ENCODE assay signal across 8 mouse cellular contexts in genomic region chr2:3285181-3285530, GRCm38 (mm10). TPM values are rescaled to one million over a fixed set of nuclear protein-coding genes. Genes with fewer than 3 reads are reported as not detected.
A peak's percentile ranks its signal among the peaks of the same experiment; 100 is the strongest.
DNase-seq lines count a peak whose midpoint lies in the region; ATAC-seq and TF ChIP-seq lines count a peak whose summit lies in the region.

No protein-coding gene starts in this region.

- H3K4me3 ChIP-seq in neural tube, embryonic 11.5 days (ENCODE audit: low read depth, low read length) = peak overlapping the region; percentile 82
- peak overlapping the region; percentile 96 for H3K4me3 ChIP-seq in heart, postnatal 0 days (ENCODE audit: low read depth, low read length)
- H3K4me3 ChIP-seq in liver, embryonic 16.5 days (ENCODE audit: low read depth, low read length) = peak overlapping the region; percentile 90

- H3K4me1 ChIP-seq in neural tube, embryonic 11.5 days (ENCODE audit: control insufficient read depth, insufficient read depth, low read length) = peaks cover 2% of the 10 kb centered on the region; the same call in 1 of the 2 replicates
- H3K4me1 ChIP-seq in heart, postnatal 0 days (ENCODE audit: control insufficient read depth, insufficient read depth) = peaks cover 11% of the 10 kb centered on the region
- H3K4me1 ChIP-seq in liver, embryonic 16.5 days (ENCODE audit: control insufficient read depth, low read depth, low read length) = peaks cover 22% of the 10 kb centered on the region

- WGBS in neural tube, embryonic 11.5 days = 2% methylated on average over 6 of the region's 6 CpGs
- 2% methylated on average over 6 of the region's 6 CpGs for WGBS in heart, postnatal 0 days
- 2% methylated on average over 6 of the region's 6 CpGs for WGBS in liver, embryonic 16.5 days (ENCODE audit: insufficient replicate concordance)

- no peak for DNase-seq in neural tube, embryonic 11.5 days (ENCODE audit: low spot score)
- DNase-seq in neural tube, embryonic 10.5 days (ENCODE audit: extremely low spot score, low spot score) = no peak
- DNase-seq in c-Kit-positive CD71-positive TER-119-positive erythroid progenitor cells, embryonic 14.5 days (ENCODE audit: low spot score) = peak; percentile 47
- no peak for DNase-seq in heart, postnatal 0 days (ENCODE audit: low spot score)
- DNase-seq in layer of hippocampus, adult 11-12 months (ENCODE audit: low spot score) = no peak
- DNase-seq in urinary bladder, postnatal 4 days (ENCODE audit: low spot score in 2 of 2) = no peak

- H3K9ac ChIP-seq in neural tube, embryonic 11.5 days (ENCODE audit: low read length) = peak overlapping the region; percentile 81
- H3K9ac ChIP-seq in heart, postnatal 0 days (replicated peaks; ENCODE audit: low read depth, low read length) = peak overlapping the region; percentile 90
- H3K9ac ChIP-seq in liver, embryonic 16.5 days (ENCODE audit: low read depth, low read length) = peak overlapping the region; percentile 92

- no peak for TF ChIP-seq EP300 in heart, postnatal 0 days (IDR thresholded peaks at IDR 0.05; ENCODE audit: low read depth)

- TF ChIP-seq CTCF in heart, postnatal 0 days (IDR thresholded peaks at IDR 0.05; ENCODE audit: low read depth) = no peak

- no peaks in the 10 kb centered on the region for H3K27me3 ChIP-seq in neural tube, embryonic 11.5 days (ENCODE audit: control insufficient read depth, insufficient read depth, low read length)
- no peaks in the 10 kb centered on the region for H3K27me3 ChIP-seq in heart, postnatal 0 days (ENCODE audit: control insufficient read depth, insufficient read depth, low read length)
- no peaks in the 10 kb centered on the region for H3K27me3 ChIP-seq in liver, embryonic 16.5 days (ENCODE audit: control insufficient read depth, insufficient read depth, low read depth, low read length)

- no peaks in the 10 kb centered on the region for H3K36me3 ChIP-seq in neural tube, embryonic 11.5 days (ENCODE audit: control insufficient read depth, insufficient read depth, low read length)
- no peaks in the 10 kb centered on the region for H3K36me3 ChIP-seq in heart, postnatal 0 days (replicated peaks; ENCODE audit: control insufficient read depth, insufficient read depth, low read length)
- no peaks in the 10 kb centered on the region for H3K36me3 ChIP-seq in liver, embryonic 16.5 days (ENCODE audit: control insufficient read depth, insufficient read depth)

- H3K27ac ChIP-seq in neural tube, embryonic 11.5 days (ENCODE audit: low read depth, low read length) = no peak overlapping the region; the same call in 1 of the 2 replicates
- H3K27ac ChIP-seq in heart, postnatal 0 days (ENCODE audit: low read depth) = peak overlapping the region; percentile 91
- H3K27ac ChIP-seq in liver, embryonic 16.5 days (ENCODE audit: low read length) = peak overlapping the region; percentile 76

- no peaks in the 10 kb centered on the region for H3K9me3 ChIP-seq in neural tube, embryonic 11.5 days (ENCODE audit: control insufficient read depth, low read length)
- H3K9me3 ChIP-seq in heart, postnatal 0 days (replicated peaks; ENCODE audit: control insufficient read depth, low read length) = no peaks in the 10 kb centered on the region
- no peaks in the 10 kb centered on the region for H3K9me3 ChIP-seq in liver, embryonic 16.5 days (replicated peaks; ENCODE audit: control insufficient read depth, low read length)

- ATAC-seq in neural tube, embryonic 11.5 days (ENCODE audit: insufficient read depth, low FRiP score, low TSS enrichment) = no peak
- ATAC-seq in heart, postnatal 0 days (ENCODE audit: insufficient read depth, low read depth) = no peak
- no peak for ATAC-seq in liver, embryonic 16.5 days (ENCODE audit: low read depth)
- ATAC-seq in granulocyte monocyte progenitor cell, adult 5-6 weeks (replicated peaks; ENCODE audit: poor library complexity, severe bottlenecking) = no peak

- H3K4me2 ChIP-seq in neural tube, embryonic 11.5 days (ENCODE audit: low read depth) = peak overlapping the region; percentile 80
- H3K4me2 ChIP-seq in heart, postnatal 0 days (ENCODE audit: low read depth, low read length) = peak overlapping the region; percentile 88
- H3K4me2 ChIP-seq in liver, embryonic 16.5 days (ENCODE audit: low read depth, low read length) = peak overlapping the region; percentile 99

RNA-seq across cellular contexts. Expression of gene Nmt2, which starts 1.1 kb away (rescaled TPM):
- polyA plus RNA-seq in neural tube, embryonic 11.5 days (2014; fragmentation: Nextera tagmentation; extraction: Ambion mirVana) = 53.4 and 56.0 TPM in 2 replicates
- total RNA-seq in heart, postnatal 0 days (2014; rRNA removed; ENCODE audit: low replicate concordance) = 14.9 and 20.7 TPM in 2 replicates
- 17.3 and 18.1 TPM in 2 replicates for polyA plus RNA-seq in heart, postnatal 0 days (2015; fragmentation: Nextera tagmentation; extraction: Ambion mirVana)
- 12.0 and 13.8 TPM in 2 replicates for polyA plus RNA-seq in liver, embryonic 16.5 days (2015; fragmentation: Nextera tagmentation; extraction: Ambion mirVana)
- 13.8 and 16.6 TPM in 2 replicates for total RNA-seq in granulocyte monocyte progenitor cell, adult 5-6 weeks (2014; fragmentation: Nextera tagmentation)
- 24.4 and 24.9 TPM in 2 replicates for total RNA-seq in granulocyte monocyte progenitor cell, adult 5-6 weeks (2017)

RNA-seq across cellular contexts. Expression of gene Rpp38, which starts 47.3 kb away (rescaled TPM):
- polyA plus RNA-seq in neural tube, embryonic 11.5 days (2014; fragmentation: Nextera tagmentation; extraction: Ambion mirVana) = 16.8 and 20.3 TPM in 2 replicates
- total RNA-seq in heart, postnatal 0 days (2014; rRNA removed; ENCODE audit: low replicate concordance) = 1.2 and 2.5 TPM in 2 replicates
- 10.1 and 11.3 TPM in 2 replicates for polyA plus RNA-seq in heart, postnatal 0 days (2015; fragmentation: Nextera tagmentation; extraction: Ambion mirVana)
- polyA plus RNA-seq in liver, embryonic 16.5 days (2015; fragmentation: Nextera tagmentation; extraction: Ambion mirVana) = 7.3 and 7.4 TPM in 2 replicates
- 19.7 and 22.4 TPM in 2 replicates for total RNA-seq in granulocyte monocyte progenitor cell, adult 5-6 weeks (2014; fragmentation: Nextera tagmentation)
- 10.0 and 15.2 TPM in 2 replicates for total RNA-seq in granulocyte monocyte progenitor cell, adult 5-6 weeks (2017)

RNA-seq across cellular contexts. Expression of gene Acbd7, which starts 50.8 kb away (rescaled TPM):
- polyA plus RNA-seq in neural tube, embryonic 11.5 days (2014; fragmentation: Nextera tagmentation; extraction: Ambion mirVana) = 1.7 TPM in 1 of 2 replicates, not detected in the other
- total RNA-seq in heart, postnatal 0 days (2014; rRNA removed; ENCODE audit: low replicate concordance) = not detected in 2 replicates
- polyA plus RNA-seq in heart, postnatal 0 days (2015; fragmentation: Nextera tagmentation; extraction: Ambion mirVana) = 0.79 and 1.1 TPM in 2 replicates
- polyA plus RNA-seq in liver, embryonic 16.5 days (2015; fragmentation: Nextera tagmentation; extraction: Ambion mirVana) = 0.32 and 0.40 TPM in 2 replicates
- not detected in 2 replicates for total RNA-seq in granulocyte monocyte progenitor cell, adult 5-6 weeks (2014; fragmentation: Nextera tagmentation)
- not detected in 2 replicates for total RNA-seq in granulocyte monocyte progenitor cell, adult 5-6 weeks (2017)
